Mouse (Mus musculus): ENCODE results near the gene Loxl3.
A peak's percentile ranks its signal among the peaks of the same experiment; 100 is the strongest.

Loxl3 gene

DNA sequence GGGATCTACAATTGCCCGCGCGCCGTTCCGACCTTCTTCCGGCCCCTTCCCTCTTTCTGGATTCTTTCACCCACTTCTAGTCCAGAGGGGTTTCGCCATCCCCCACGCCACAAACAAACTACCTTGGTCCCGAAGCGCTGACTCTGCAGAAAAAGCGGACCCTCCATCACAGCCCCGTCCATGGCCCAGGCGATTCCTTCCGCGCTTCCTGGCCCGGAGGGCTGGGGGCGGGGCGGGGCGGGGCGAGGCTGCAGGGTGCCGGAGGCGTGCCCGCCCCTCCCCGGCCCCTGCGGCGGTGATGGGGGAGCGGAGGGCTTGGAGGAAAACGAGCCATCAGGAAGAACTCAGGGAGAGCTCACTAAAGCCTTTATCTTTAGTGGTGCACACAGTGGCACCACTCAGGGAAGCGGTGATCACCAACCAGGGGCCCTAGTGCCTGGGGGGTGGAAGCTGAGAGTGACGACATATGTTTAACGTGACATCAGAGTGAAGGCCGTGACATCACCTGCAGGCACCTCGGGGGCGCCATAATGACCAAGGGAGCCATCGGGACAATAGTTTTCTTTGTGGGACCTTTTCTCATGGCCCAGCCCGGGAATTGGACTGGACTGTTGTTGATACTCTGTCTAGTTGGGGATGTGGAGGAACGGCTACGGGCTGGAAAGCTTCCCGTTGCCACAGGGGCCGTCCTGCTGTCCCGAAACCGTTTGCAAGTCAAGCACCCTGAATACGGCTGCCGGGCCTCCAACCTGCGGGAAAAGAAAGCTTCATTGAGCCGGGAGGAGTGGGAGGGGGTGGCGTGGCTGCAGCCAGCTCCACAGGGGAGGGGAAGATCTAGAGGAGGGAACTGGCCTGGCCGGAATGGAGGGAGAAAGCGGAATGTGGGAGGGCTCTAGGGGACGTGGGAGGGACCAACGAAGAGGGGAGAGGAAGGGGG lies at the start of gene Loxl3, which contains the start of gene Dok1:
Gene Loxl3 (plus strand): TSS at position 925 of the 937 bp plus-strand sequence.
Gene Dok1 (minus strand): TSS at position 223 of the 937 bp plus-strand sequence.
- peak; percentile 85 for DNase-seq (ENCODE audit: low spot score)

DNA sequence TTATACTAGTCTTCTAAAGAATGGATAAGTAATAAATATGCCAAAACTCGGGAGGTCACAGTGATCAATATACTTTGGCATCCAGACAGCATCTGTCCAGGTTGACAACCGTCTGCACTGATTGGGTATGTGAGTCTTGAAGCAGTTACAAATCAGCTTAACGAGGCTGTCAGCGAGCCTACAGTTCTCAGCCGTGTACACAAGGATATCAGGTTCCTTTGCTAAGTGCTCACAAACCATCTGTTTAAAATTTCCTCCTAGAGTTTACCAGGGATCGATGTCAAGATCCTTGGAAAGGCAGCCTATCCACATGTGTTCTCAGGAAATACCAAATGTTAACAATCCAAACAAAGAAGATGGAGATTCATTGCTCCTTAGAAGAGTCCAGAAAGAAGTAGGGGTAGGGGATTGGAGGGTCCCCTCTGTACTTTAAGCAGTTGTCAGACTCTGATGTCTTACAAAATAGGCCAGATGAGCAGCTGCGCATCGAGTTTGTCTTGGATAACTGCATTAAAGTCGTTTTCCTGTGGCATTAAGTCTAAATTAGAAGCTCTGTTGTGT lies 46.5 kb upstream of the Loxl3 start:
- DNase-seq (ENCODE audit: low spot score) = peak; percentile 15

GRCm38 (mm10) chr6:82993696-82994095 lies 40.3 kb upstream of the Loxl3 start:
- DNase-seq (ENCODE audit: low spot score) = no peak

- no peak for DNase-seq (ENCODE audit: low spot score)
Measured at GRCm38 (mm10) chr6:82994372-82994771, 39.6 kb upstream of the Loxl3 start.

GRCm38 (mm10) chr6:82996740-82997315 lies 37.1 kb upstream of the Loxl3 start:
- peak; percentile 89 for DNase-seq (ENCODE audit: low spot score)

GRCm38 (mm10) chr6:82997511-82998102 lies 36.4 kb upstream of the Loxl3 start:
- no peak for DNase-seq (ENCODE audit: low spot score)

- no peak for DNase-seq (ENCODE audit: low spot score)
Measured at GRCm38 (mm10) chr6:82998326-82998725, 35.6 kb upstream of the Loxl3 start.

DNA sequence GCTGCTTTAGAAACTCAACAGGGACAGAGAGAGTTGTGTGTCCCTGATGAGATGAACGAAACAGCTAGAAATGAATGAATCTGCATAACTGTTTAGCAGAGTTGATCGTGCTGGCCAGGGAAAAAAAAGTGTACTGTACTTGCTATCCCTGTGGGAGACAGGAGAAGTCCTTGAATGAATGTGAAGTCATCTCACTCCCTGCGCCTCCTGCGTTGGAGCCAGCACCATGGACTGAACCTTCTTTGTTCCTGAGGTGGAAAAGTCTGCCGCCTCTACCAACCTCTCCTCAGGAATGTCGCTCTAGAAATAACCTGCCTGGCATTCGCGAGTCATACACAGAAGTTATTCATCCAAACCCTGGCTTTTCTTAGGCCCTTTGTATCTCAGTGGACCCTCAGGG lies 34.0 kb upstream of the Loxl3 start:
- DNase-seq (ENCODE audit: low spot score) = no peak

DNA sequence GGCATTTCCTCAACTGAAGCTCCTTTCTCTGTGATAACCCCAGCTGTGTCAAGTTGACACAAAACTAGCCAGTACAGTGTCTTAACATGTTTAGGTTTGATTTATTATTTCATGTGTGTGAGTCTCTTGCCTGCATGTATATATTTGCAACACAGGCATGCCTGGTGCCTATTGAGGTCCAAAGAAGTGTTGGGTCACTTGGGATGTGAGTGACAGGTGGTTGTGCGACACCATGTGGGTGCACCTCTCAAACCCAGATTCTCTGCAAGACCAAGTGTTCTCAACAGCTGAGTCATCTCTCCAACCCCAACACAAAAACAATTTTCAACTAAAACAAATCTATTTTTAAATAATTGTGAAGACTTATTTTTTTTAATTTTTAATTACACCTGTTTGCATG lies 30.9 kb upstream of the Loxl3 start:
- DNase-seq (ENCODE audit: low spot score) = no peak

GRCm38 (mm10) chr6:83003850-83004249 lies 30.1 kb upstream of the Loxl3 start:
- DNase-seq (ENCODE audit: low spot score) = no peak

- DNase-seq (ENCODE audit: low spot score) = no peak
Measured at GRCm38 (mm10) chr6:83004309-83004708, 29.7 kb upstream of the Loxl3 start.

DNA sequence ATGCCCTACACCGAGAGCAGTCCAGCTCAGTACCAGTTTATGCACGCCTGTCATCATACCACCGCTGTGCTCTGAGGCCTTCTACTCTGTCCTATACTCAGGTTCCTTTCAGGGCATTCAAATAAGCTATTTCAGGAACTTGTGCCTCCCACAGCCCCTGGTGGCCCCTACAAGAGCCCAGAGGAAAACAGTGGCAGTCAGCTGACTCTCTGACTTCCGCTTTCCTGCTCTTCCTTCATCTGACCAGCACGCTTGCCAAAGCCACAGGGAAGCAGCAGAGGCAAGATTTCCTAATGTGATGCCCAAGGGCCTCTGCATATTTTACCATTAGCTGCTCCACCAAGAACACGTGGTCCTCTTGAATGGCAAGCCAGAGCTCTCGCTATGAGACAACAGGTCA lies 29.1 kb upstream of the Loxl3 start:
- no peak for DNase-seq (ENCODE audit: low spot score)

DNA sequence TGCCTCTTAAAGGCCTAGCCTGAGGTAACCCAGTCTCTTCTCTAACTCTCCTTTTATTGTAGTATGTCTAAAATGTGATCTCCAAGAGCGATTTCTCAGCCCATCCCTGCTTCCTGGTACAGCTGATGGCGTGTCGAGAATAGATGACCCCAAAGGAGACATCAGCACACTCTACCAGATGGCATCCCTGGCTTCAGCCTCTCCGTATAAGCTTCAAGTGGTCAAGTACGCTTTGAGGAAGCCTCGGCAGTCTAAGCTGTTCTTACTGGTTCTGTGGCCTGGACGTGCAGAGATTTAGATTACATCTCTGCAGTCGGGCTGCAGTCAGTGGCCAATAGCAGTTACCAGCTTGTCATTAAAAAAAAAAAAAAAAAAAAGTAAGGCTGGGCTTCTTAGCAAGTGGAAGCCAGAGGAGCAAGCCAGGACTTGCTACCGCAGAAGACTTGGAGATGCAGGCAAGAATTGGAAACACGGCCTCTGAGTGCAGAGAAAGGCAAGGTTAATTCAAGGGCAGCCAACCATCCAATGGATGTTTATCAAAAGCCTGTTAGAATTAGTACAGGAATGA lies 28.4 kb upstream of the Loxl3 start:
- DNase-seq (ENCODE audit: low spot score) = no peak

GRCm38 (mm10) chr6:83006114-83006513 lies 27.9 kb upstream of the Loxl3 start:
- no peak for DNase-seq (ENCODE audit: low spot score)

DNA sequence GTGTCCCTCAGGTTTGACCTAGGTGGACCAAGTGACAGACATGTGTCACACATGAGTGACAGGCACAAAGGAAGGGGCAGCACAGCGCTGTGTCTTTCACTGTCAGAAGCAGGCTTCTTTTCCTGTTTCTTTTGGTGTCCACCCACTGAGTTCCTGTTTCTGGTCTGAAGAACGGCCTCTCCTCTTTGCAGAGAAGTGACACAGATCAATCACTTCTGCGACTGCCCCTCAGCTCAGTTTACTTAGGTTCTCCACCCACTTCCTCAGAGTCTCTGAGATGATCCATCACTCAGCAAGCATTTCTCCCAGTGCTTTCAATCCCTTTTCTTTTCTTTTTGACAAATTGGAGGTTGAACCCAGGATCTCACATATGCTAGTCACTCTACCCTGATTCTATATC lies 25.3 kb upstream of the Loxl3 start:
- no peak for DNase-seq (ENCODE audit: low spot score)

GRCm38 (mm10) chr6:83010010-83010409 lies 24.0 kb upstream of the Loxl3 start:
- no peak for DNase-seq (ENCODE audit: low spot score)

GRCm38 (mm10) chr6:83011255-83011654 lies 22.7 kb upstream of the Loxl3 start:
- DNase-seq (ENCODE audit: low spot score) = no peak

- no peak for DNase-seq (ENCODE audit: low spot score)
Measured at GRCm38 (mm10) chr6:83011756-83012155, 22.2 kb upstream of the Loxl3 start.

- DNase-seq (ENCODE audit: low spot score) = no peak
Measured at GRCm38 (mm10) chr6:83013444-83013843, 20.5 kb upstream of the Loxl3 start.

DNA sequence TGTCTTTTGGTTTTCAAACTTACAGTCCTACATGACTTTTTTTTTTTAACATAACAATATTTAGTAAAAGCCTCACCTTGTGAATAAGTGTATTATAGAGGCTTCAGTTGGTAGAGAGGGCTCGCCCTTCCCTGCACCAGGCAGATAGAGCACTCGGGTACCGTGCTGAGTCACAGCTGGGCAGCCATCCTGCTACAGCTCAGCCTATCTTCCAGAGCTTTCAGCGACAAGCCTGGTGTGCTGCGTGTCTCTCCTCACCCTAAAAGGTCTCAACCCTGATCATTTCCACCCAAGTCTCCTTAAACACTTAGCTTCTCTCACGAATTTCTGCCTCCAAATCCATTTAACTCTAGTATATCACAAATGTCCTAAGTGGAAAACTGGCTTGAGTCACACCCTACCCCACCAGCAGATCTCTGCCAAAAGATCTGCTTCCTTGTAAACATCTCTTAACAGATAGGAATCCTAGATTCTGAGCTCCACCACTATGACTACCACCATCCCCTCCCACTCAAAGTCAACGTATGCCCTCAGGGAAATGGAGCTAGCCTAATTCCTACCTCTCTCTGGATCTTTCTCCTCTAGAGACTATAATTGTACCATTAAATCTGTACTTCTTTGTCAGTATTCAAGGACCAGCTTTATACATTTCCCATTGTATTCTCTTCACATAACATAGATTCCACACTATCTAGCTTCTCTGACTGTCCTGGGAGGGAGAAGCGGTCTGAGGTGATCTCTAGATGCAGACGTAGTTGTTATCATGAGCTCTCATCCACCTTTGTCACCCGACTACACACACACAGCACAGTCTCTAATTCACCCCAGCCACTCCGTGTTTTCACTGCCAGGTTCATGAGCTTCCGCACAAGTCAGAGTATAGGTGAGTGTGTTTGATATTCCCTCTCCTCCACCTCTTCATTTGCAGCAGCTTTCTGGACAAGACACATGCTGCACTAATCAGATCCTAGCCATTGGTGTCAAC lies 19.2 kb upstream of the Loxl3 start:
- DNase-seq (ENCODE audit: low spot score) = no peak

DNA sequence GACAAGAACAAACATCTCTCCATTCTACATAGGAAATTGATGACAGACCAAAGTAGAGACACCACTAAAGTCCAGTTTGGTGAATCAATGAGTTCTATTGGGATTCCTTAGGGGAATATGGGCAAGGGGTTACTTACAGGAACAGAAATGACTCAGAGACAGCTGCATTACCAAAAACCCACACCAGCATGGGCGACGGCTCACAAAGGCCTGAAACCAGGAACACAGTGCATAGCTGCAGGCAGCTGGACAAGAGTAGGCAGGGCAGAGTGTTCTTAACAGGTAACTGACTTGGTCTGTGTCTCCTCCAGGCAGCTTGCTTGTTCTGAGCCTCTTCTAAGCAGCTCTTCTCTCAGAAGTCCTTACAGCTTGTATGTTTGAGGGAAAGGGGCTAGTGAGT lies 18.2 kb upstream of the Loxl3 start:
- DNase-seq (ENCODE audit: low spot score) = no peak
